Mouse (Mus musculus): Measurements from ENCODE around the gene Plk2.

- no peak for TF ChIP-seq CTCF (IDR thresholded peaks at IDR 0.05; ENCODE audit: borderline replicate concordance, insufficient read depth, low read depth, low read length)
- TF ChIP-seq POLR2A (IDR thresholded peaks at IDR 0.05; ENCODE audit: borderline replicate concordance, insufficient read depth, low read length): no peak
These were observed 43.8 kb upstream of the Plk2 start for GRCm38 (mm10) chr13:110351051-110351450.

All from cerebellum, adult 2 months (tissue).